Mouse (Mus musculus): ENCODE data around the gene Defa36.
"Not testable (repeated sequence)": the region's sequence is repeated elsewhere in the genome, so short reads cannot be mapped to it uniquely, and the experiment has no call there.

DNA sequence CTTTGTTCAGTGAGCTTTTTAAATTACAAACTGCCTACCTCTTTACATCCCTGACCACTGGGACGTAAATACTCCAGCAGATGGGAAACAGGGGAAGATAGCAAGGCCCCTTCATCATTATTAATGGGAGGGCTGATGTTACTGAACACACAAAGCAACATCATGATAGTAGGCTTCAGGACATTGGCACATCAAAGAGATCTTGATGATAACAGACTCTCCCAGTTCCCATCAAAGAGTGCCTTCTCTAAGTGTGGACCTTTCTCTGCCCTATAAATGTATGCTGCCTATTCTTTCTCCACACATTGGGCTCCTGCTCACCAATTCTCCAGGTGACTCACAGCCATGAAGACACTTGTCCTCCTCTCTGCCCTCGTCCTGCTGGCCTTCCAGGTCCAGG is 49.0 kb upstream of the Defa36 start, which contains the start of gene Defa2:
- TF ChIP-seq E2F4 (IDR thresholded peaks at IDR 0.05; ENCODE audit: insufficient read depth); MYOG (IDR thresholded peaks at IDR 0.05; ENCODE audit: control insufficient read depth in 1 of 3, insufficient read depth in 1 of 3, insufficient read length in 2 of 3, low read depth in 2 of 3); MYOD1 (IDR thresholded peaks at IDR 0.05; ENCODE audit: control insufficient read depth in 1 of 3, insufficient read length in 2 of 3, low read depth in 2 of 3); POLR2A (IDR thresholded peaks at IDR 0.05; ENCODE audit: insufficient read length, low read depth): not testable (repeated sequence)
